Mouse (Mus musculus) erythroblast, embryonic 14.5 days (primary cell): Measurements from ENCODE around the gene Gpr157.

Experiments
- GATA1 ChIP-seq: IDR thresholded peaks from 2 replicates; pipeline ENCODE4 v1.6.1; 2012; ENCODE audit warnings: low read length, inconsistent platforms, mixed read lengths
- TAL1 ChIP-seq: IDR thresholded peaks from 3 replicates; pipeline ENCODE4 v1.6.1; 2012; ENCODE audit warnings: low read length, inconsistent platforms, mixed read lengths

DNA sequence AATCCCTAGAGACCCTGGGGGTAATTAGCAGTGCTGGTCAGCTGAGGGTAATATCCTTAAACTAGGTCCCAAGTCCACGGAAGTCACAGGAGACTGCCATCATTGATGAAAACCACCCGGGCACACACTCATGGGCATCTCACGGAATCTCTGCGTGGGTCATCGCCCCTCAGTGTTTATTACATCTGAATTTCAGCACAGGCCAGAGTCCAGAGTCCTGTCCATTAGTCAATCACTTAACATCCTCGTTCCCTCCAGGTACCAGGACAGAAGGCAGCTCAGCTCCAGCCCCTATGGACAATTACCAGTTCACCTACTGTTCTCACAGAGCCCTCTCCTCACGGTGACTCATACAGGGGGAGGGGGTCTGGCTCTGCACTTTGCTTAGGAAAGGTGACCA lies 15.7 kb downstream of the Gpr157 start:
- no peak for TF ChIP-seq GATA1
- no peak for TF ChIP-seq TAL1
